Mouse (Mus musculus) adrenal gland, postnatal 14 days (tissue): ENCODE data around the gene Ccdc63. TPM values are rescaled to one million over a fixed set of nuclear protein-coding genes. Genes with fewer than 3 reads are reported as not detected.

Source experiments
- DNase-seq: peaks from one replicate; pipeline ENCODE4 v3.0.0; 2021; ENCODE audit warnings: mixed read lengths
- total RNA-seq: library from RNA; stranded (reverse); gene quantifications from 2 replicates; pipeline ENCODE4 v1.2.3, GENCODE M21; 2021

The Ccdc63 gene
- total RNA-seq, 1 experiment from 2014 or later: not detected

DNA sequence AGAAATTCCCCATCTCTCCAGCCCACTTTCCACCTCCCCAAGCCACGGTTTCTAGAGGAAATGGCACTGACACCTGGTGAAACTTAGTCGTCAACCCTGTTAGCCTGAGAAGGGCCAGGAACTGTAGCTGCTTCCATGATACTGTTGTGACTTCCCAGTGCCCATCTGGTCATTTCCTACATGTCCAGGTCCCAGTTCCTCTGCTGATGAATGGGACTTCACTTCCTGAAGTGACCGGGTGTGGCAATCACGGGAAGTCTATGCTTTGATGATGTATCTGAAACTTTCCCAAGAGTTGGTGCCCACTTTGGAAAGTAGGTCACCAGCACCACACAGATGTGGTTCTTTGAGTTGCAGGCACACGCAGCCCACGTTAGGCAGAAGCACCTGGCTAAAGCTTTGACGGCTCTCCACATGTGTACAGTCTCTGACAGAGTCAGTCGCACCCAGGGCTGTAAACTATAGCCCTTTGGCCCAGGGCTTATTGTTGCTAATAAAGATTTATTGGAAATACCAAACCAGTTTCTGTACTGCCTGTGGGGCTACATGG is 15.3 kb downstream of the Ccdc63 start:
- no peak for DNase-seq

DNA sequence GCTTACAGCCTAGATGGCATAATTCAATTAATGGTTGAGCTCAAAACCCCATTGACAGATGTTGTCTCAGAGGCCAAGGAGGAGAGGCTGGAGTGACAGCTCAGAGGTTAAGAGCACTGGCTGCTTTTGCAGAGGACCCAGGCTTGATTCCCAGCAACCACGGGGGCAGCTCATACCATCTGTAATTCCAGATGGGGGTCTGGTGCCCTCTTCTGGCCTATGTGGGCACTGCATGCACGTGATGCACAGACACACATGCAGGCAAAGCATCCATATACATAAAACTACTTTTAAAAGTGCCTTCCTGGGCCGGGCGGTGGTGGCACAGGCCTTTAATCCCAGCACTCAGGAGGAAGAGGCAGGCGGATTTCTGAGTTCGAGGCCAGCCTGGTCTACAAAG is 24.4 kb downstream of the Ccdc63 start:
- DNase-seq: no peak

GRCm38 (mm10) chr5:122115266-122115763 is 25.3 kb downstream of the Ccdc63 start:
- DNase-seq: no peak

GRCm38 (mm10) chr5:122114176-122114575 is 26.4 kb downstream of the Ccdc63 start:
- peak; percentile 77 for DNase-seq

DNA sequence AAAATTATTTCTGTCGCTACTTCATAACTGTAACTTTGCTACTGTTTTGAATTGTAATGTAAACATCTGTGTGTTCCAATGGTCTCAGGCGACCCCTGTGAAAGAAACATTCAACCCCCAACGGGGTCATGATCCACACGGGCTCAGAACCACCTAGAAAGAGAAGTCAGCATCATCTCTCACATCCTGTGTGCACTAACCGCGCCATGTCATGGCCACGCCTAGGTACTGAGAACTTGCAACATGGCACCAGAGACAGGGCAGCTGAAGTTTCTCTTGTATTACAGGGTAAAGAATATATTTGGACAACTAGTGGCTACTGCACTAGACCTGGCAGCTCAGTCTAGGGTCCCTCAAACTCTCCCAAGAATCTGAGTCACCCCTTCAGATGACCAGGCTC is 27.2 kb downstream of the Ccdc63 start:
- DNase-seq: no peak

DNA sequence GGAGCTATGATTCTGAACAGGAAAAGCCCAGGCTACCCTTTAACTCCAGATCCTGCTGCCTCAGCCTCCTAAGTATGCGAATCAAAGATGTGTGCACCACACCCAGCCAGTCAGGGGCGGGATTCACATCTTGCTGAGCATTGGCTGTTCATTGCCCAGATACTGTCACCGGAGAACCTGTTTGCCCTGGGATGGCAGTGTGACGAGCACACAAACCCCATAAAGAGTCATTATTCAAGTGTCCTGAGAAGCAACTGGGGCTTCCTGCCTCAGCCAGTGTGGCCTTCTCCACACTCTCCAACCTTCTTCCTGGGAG is 28.7 kb downstream of the Ccdc63 start:
- DNase-seq: no peak

GRCm38 (mm10) chr5:122111091-122111932 is 29.3 kb downstream of the Ccdc63 start:
- DNase-seq: no peak

DNA sequence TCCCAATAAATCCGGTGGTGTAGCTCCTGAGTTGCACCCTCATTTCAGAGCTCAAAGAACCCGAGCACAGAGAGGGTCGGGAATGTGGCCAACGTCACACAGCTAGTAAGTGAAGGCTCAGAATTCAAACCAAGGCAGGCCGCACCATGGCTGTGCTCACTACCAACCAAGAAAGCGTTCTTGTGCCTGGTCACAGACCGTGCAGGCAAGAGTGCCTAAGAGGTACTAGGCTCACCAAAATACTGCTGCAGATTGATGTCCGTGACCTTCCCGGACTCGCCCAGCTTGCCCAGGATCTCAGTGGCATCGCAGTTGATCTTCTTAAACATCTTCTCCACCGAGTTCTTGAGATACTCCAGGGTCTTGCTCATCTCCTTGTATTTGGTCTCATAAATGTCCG is 30.0 kb downstream of the Ccdc63 start:
- no peak for DNase-seq

GRCm38 (mm10) chr5:122109325-122110060 is 31.1 kb downstream of the Ccdc63 start:
- peak; percentile 21 for DNase-seq

DNA sequence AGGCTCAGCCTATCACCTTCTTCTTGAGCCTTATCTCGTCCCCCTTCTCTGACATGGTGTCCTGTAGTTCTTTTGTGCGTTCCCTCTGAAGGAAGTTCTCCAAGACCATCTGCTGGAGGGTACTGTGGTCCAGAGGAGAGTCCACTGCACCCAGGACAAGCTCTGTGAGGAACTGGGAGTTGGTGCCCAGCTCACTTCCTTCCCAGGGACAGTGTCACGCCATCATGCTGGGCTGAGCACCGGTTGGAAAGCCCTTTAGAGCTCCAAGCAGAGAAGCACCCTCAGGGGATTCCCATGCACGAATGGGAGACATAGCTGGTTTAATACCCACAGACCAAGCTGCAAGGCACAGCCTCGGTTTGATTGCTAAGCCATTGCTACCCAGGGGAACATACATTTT is 32.5 kb downstream of the Ccdc63 start:
- DNase-seq: no peak

- no peak for DNase-seq
These were observed 34.4 kb downstream of the Ccdc63 start for GRCm38 (mm10) chr5:122106212-122106611.

DNA sequence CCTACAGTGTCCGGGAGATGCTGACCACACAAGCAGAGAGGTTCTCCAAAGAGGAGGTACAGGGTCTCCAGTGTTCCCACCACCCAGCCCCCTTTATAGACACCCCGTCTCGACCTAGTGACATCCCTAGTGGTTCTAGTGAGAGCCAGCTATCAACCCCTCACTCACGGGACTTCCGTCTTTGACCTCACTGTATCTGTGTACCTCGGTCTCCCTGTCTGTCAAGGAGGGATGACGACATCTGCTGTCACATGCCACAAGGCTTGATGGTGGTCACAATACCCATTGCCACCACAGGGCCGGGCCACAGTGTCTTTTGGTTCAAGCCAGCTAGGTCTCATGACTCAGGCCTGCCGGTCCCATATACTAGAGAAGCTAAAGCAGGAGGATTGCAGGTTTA is 35.6 kb downstream of the Ccdc63 start:
- DNase-seq: no peak

- DNase-seq: peak; percentile 81
These were observed 36.4 kb downstream of the Ccdc63 start for GRCm38 (mm10) chr5:122104201-122104600.

- no peak for DNase-seq
These were observed 37.5 kb downstream of the Ccdc63 start for GRCm38 (mm10) chr5:122103075-122103474.

DNA sequence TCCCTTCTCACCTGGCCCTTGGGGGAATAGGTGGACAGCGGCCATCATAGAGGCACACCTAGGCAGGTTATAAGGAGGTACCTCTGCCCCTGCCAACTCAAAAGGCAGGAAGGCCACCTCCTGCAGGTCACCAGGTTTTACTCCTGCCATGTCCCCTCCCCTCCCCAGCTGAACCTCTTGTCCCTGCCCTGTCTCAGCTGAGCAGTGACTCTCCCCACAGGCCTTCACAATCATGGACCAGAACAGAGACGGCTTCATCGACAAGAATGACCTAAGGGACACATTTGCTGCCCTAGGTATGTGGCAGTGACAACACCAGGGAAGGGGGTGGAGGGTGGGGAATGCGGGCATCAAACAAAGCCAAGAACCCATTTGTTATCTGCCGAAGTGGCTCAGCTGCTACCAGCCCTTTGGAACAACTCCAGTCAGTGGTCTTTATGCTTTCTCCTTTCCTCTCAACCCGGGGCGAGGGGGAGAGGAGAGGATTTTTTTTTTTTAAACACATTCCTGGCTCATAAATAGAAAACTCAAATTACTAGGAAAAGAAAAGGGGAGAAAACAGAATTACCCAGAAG is 38.1 kb downstream of the Ccdc63 start:
- no peak for DNase-seq

DNA sequence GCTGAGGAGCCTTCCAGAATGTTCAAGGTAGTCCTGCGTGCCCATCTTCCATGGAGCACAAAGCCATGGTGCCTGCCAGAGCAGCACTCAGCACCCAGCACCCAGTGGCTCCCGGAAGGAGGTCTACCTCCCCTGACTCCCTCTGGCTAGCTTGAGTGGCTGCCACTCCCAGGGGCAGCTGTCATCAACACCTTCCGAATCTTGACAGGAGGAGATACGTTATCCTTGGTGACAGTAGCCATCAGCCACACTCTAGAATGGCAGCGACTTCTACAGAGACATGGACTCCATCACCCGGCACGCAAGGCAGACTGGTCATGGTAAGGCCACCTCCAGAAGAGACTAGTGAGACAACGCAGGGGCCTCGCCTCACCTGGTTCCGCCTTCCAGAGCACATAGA is 46.2 kb downstream of the Ccdc63 start:
- DNase-seq: no peak

GRCm38 (mm10) chr5:122093734-122094133 is 46.9 kb downstream of the Ccdc63 start:
- no peak for DNase-seq

DNA sequence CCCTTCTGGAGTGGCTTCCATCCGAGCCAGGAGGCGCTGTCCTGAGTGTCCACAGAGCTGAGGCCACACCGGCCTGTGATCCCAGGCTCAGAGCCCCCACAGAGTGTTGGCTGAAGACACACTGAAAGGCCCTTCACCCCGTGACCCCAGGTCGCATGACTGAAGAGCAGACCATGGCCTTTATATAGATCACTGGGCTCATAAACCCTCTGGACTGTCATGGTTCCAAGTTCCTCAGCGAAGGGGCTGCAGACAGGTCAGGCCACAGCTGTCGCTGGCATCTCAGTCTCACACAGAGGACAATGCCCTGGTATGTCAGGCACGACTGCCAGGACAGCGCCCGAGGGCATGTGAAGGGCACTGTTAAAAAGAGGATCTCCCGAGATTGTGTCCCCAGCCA is 47.8 kb downstream of the Ccdc63 start:
- DNase-seq: no peak

DNA sequence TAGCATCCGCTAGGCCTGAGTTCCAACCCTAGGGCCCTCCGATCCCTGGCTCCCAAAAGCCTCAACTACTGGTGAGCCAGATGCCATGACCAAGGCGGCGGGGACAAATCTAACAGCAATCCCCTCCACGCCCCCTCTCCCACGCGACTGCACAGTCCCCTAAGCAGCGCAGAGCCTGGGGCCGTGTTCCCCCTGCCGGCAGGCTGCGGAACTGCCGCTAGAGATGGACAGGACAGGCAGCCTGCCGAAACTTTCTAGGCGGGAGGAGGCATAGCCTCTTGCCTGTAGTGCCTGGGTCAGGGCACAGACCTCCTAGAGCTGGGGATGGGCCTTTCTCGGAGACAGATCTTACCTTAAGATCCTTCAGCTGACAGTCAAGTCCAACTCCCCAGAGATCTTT is 49.6 kb downstream of the Ccdc63 start:
- DNase-seq: peak; percentile 70

- DNase-seq: no peak
These were observed 51.0 kb downstream of the Ccdc63 start for GRCm38 (mm10) chr5:122089664-122090063.

DNA sequence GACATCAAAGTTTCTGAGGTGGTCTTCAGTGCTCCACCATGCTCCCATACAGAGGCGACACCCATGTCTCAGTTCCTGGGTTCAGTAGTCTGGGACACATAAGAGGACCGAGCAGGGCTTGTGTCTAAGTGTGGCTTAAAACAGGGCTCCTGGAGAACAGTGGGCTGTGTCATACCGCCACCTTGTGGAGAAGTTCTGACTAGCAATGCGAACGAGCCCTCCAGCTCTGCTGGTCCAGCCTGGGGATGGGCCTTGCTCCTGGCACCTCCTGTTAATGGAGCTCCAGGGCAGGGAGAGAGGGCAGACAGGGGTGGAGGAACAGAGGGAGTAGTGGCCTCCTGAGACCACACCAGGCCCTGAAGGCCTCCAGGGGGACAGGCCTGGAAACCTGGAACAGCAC is 51.7 kb downstream of the Ccdc63 start:
- peak; percentile 92 for DNase-seq

DNA sequence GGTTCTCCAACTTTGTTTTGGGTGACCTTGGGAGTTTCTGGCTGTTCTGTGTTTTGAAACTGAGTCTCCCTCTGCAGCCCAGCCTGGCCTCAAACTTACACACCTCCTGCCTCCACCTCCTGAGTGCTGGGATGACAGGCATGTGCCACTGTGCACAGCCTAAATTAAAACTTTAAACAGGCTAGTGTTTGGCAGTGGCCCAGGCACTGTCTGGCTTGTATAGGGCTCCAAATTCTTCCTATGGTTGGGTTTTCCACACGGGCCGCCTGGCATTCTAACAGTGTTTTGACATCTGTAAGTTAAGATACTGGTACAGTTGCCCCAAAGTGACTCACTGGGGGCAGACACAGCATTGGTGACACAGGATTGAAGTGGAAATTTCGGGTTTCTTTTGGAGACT is 54.5 kb downstream of the Ccdc63 start:
- DNase-seq: no peak

- DNase-seq: no peak
These were observed 55.3 kb downstream of the Ccdc63 start for GRCm38 (mm10) chr5:122085291-122085690.
